Mouse (Mus musculus): Measurements from ENCODE around the gene Pex7. TPM values are rescaled to one million over a fixed set of nuclear protein-coding genes. Genes with fewer than 3 reads are reported as not detected.
A peak's percentile ranks its signal among the peaks of the same experiment; 100 is the strongest.

Gene Pex7
- total and polyA plus RNA-seq, 3 experiments: 15.8 to 22.1 TPM; not detected in 1

- TF ChIP-seq HCFC1 (IDR thresholded peaks at IDR 0.05; ENCODE audit: low read depth, low read length) (no peak), TAL1 (IDR thresholded peaks at IDR 0.05; ENCODE audit: low read length) (no peak), SIN3A (IDR thresholded peaks at IDR 0.05; ENCODE audit: low read length) (no peak), ZC3H11A (IDR thresholded peaks at IDR 0.05; ENCODE audit: low read depth, low read length) (peak; percentile 91), CTCF (IDR thresholded peaks at IDR 0.05 in 2 of 3, conservative IDR thresholded peaks at IDR 0.05 in 1 of 3; ENCODE audit: control insufficient read depth in 1 of 3, insufficient read depth in 1 of 3, low read depth in 2 of 3, low read length in 3 of 3, poor library complexity in 1 of 3, severe bottlenecking in 1 of 3) (peak; percentile 68 to 87 (median 70)), BHLHE40 (IDR thresholded peaks at IDR 0.05; ENCODE audit: borderline replicate concordance, low read depth, low read length) (no peak), RAD21 (IDR thresholded peaks at IDR 0.05; ENCODE audit: low read depth, low read length) (peak; percentile 89), SMC3 (IDR thresholded peaks at IDR 0.05; ENCODE audit: low read depth, low read length) (peak; percentile 94)
- peak; percentile 74 for DNase-seq (ENCODE audit: low read depth, low spot score)
- no peaks in the 10 kb centered on the region for H3K79me2 ChIP-seq (ENCODE audit: control insufficient read depth, insufficient read depth, low read length, poor library complexity)
- no peak overlapping the region for H3K4me3 ChIP-seq (ENCODE audit: control insufficient read depth in 1 of 2, insufficient read depth in 1 of 2, low read depth in 2 of 2, low read length in 2 of 2)
- H3K4me1 ChIP-seq (ENCODE audit: control insufficient read depth in 1 of 2, insufficient read depth in 2 of 2, low read length in 2 of 2): peaks cover 2 to 3% of the 10 kb centered on the region in 2 experiments; a peak in 1 of 4 replicates
- H3K9ac ChIP-seq (ENCODE audit: control insufficient read depth, low read depth, low read length, poor library complexity, severe bottlenecking): no peak overlapping the region
- no peak overlapping the region for H3K27ac ChIP-seq (ENCODE audit: control insufficient read depth, low read depth, low read length)
- H3K36me3 ChIP-seq (ENCODE audit: control insufficient read depth in 1 of 2, insufficient read depth in 2 of 2, low read length in 2 of 2): peaks cover 0 to 2% of the 10 kb centered on the region in 2 experiments; a peak in 1 of 4 replicates
- H3K9me3 ChIP-seq (replicated peaks; ENCODE audit: insufficient read depth, low read length): no peaks in the 10 kb centered on the region
- H3K27me3 ChIP-seq (ENCODE audit: control insufficient read depth in 1 of 2, insufficient read depth in 2 of 2, low read length in 2 of 2): no peaks in the 10 kb centered on the region
Observed at GRCm38 (mm10) chr10:19893976-19894375, 13.5 kb downstream of the Pex7 start.

GRCm38 (mm10) chr10:19893146-19893545, 14.3 kb downstream of the Pex7 start:
- no peak for DNase-seq (ENCODE audit: low read depth, low spot score)
- Histone ChIP-seq H3K9me3 (replicated peaks; ENCODE audit: insufficient read depth, low read length) (no peaks in the 10 kb centered on the region), H3K36me3 (ENCODE audit: control insufficient read depth in 1 of 2, insufficient read depth in 2 of 2, low read length in 2 of 2) (peaks cover 0 to 2% of the 10 kb centered on the region in 2 experiments; a peak in 1 of 4 replicates), H3K27ac (ENCODE audit: control insufficient read depth, low read depth, low read length) (no peak overlapping the region), H3K9ac (ENCODE audit: control insufficient read depth, low read depth, low read length, poor library complexity, severe bottlenecking) (no peak overlapping the region), H3K27me3 (ENCODE audit: control insufficient read depth in 1 of 2, insufficient read depth in 2 of 2, low read length in 2 of 2) (no peaks in the 10 kb centered on the region), H3K4me1 (ENCODE audit: control insufficient read depth in 1 of 2, insufficient read depth in 2 of 2, low read length in 2 of 2) (peaks cover 2 to 3% of the 10 kb centered on the region in 2 experiments; a peak in 1 of 4 replicates), H3K79me2 (ENCODE audit: control insufficient read depth, insufficient read depth, low read length, poor library complexity) (no peaks in the 10 kb centered on the region), H3K4me3 (ENCODE audit: control insufficient read depth in 1 of 2, insufficient read depth in 1 of 2, low read depth in 2 of 2, low read length in 2 of 2) (no peak overlapping the region)
- TF ChIP-seq E2F4 (IDR thresholded peaks at IDR 0.05; ENCODE audit: borderline replicate concordance, low read depth, low read length) (no peak), MYC (IDR thresholded peaks at IDR 0.05; ENCODE audit: low read depth, low read length) (no peak), ETS1 (IDR thresholded peaks at IDR 0.05; ENCODE audit: low read depth, low read length) (no peak), SIN3A (IDR thresholded peaks at IDR 0.05; ENCODE audit: low read length) (no peak), JUND (IDR thresholded peaks at IDR 0.05; ENCODE audit: low read depth, low read length) (no peak)

GRCm38 (mm10) chr10:19891686-19892085, 15.8 kb downstream of the Pex7 start:
- H3K79me2 ChIP-seq (ENCODE audit: control insufficient read depth, insufficient read depth, low read length, poor library complexity): no peaks in the 10 kb centered on the region
- H3K4me3 ChIP-seq (ENCODE audit: control insufficient read depth in 1 of 2, insufficient read depth in 1 of 2, low read depth in 2 of 2, low read length in 2 of 2): no peak overlapping the region
- H3K27me3 ChIP-seq (ENCODE audit: control insufficient read depth in 1 of 2, insufficient read depth in 2 of 2, low read length in 2 of 2): no peaks in the 10 kb centered on the region
- no peak overlapping the region for H3K27ac ChIP-seq (ENCODE audit: control insufficient read depth, low read depth, low read length)
- peaks cover 0 to 5% of the 10 kb centered on the region in 2 experiments; a peak in 2 of 4 replicates for H3K36me3 ChIP-seq (ENCODE audit: control insufficient read depth in 1 of 2, insufficient read depth in 2 of 2, low read length in 2 of 2)
- no peak overlapping the region for H3K9ac ChIP-seq (ENCODE audit: control insufficient read depth, low read depth, low read length, poor library complexity, severe bottlenecking)
- DNase-seq (ENCODE audit: low read depth, low spot score): peak; percentile 62
- H3K4me1 ChIP-seq (ENCODE audit: control insufficient read depth in 1 of 2, insufficient read depth in 2 of 2, low read length in 2 of 2): peaks cover 6 to 8% of the 10 kb centered on the region in 2 experiments
- no peaks in the 10 kb centered on the region for H3K9me3 ChIP-seq (replicated peaks; ENCODE audit: insufficient read depth, low read length)
- TF ChIP-seq UBTF (IDR thresholded peaks at IDR 0.05; ENCODE audit: borderline replicate concordance, insufficient read depth, low read depth, low read length) (no peak), MAX (IDR thresholded peaks at IDR 0.05; ENCODE audit: low read length) (no peak), SIN3A (IDR thresholded peaks at IDR 0.05; ENCODE audit: low read length) (no peak), RAD21 (IDR thresholded peaks at IDR 0.05; ENCODE audit: low read depth, low read length) (peak; percentile 39), TAL1 (IDR thresholded peaks at IDR 0.05; ENCODE audit: low read length) (no peak), ZKSCAN1 (IDR thresholded peaks at IDR 0.05; ENCODE audit: low read depth, low read length) (no peak), NRF1 (IDR thresholded peaks at IDR 0.05; ENCODE audit: insufficient read depth, low read depth, low read length, poor library complexity, severe bottlenecking) (no peak), USF1 (IDR thresholded peaks at IDR 0.05; ENCODE audit: low read depth, low read length) (no peak), POLR2AphosphoS2 (IDR thresholded peaks at IDR 0.05; ENCODE audit: low read length) (no peak), MYB (IDR thresholded peaks at IDR 0.05; ENCODE audit: low read depth, low read length) (no peak), HCFC1 (IDR thresholded peaks at IDR 0.05; ENCODE audit: low read depth, low read length) (no peak), ZNF384 (IDR thresholded peaks at IDR 0.05; ENCODE audit: low read depth, low read length) (no peak), NELFE (IDR thresholded peaks at IDR 0.05; ENCODE audit: low read depth, low read length) (no peak), MEF2A (IDR thresholded peaks at IDR 0.05; ENCODE audit: extremely low read depth, insufficient replicate concordance, low read depth, low read length, poor library complexity, severe bottlenecking) (no peak), MXI1 (IDR thresholded peaks at IDR 0.05; ENCODE audit: low read depth, low read length) (no peak), MAFK (IDR thresholded peaks at IDR 0.05; ENCODE audit: borderline replicate concordance, low read depth, low read length) (no peak), ELF1 (IDR thresholded peaks at IDR 0.05; ENCODE audit: low read depth, low read length) (no peak)
